Mouse (Mus musculus): ENCODE measurements around the gene B3galnt1. TPM values are rescaled to one million over a fixed set of nuclear protein-coding genes. Genes with fewer than 3 reads are reported as not detected.

The B3galnt1 gene
- 24.4 and 25.2 TPM in 2 replicates for polyA plus RNA-seq (2016; fragmentation: Nextera tagmentation; extraction: Ambion mirVana)

GRCm38 (mm10) chr3:69598261-69599165, at the start of gene B3galnt1:
TSS of gene B3galnt1 (minus strand) at chr3:69598960.
- peak; percentile 78 for DNase-seq (ENCODE audit: low spot score)
- no peaks in the 10 kb centered on the region for H3K9me3 ChIP-seq
- H3K36me3 ChIP-seq (replicated peaks) = no peaks in the 10 kb centered on the region
- peak within 1 kb of the TSS; percentile 89 for H3K27ac ChIP-seq (replicated peaks)
- H3K4me1 ChIP-seq = peaks cover 19% of the 10 kb centered on the region
- under 1% methylated on average over 98 of the region's 99 CpGs for WGBS
- peak within 1 kb of the TSS; percentile 80 for H3K4me3 ChIP-seq
- H3K27me3 ChIP-seq (replicated peaks; ENCODE audit: low read depth, poor library complexity, severe bottlenecking) = peaks cover 16% of the 10 kb centered on the region

DNA sequence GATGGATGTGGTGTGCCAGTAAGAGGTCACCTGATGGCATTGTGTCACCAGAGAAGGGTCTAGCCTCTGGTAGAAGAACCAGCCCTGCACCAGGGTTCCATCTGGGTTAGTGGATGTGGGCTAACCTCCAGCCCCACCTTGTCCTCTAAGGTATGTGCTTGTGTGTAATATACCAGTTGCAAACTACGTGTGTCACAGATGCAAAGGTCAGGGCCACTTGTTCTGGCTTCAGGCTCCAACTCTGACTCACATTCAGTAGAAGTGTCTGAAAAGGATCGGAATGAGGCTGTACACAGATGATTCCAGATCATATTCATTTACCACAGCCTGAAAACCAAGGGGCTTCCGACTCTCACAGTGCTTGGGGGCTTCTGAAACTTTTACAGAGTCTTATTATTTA, 35.8 kb upstream of the B3galnt1 start:
- no peaks in the 10 kb centered on the region for H3K36me3 ChIP-seq (replicated peaks)
- no peak for DNase-seq (ENCODE audit: low spot score)
- no peak overlapping the region for H3K4me3 ChIP-seq
- WGBS = 85% methylated on average over 3 of the region's 3 CpGs
- H3K27ac ChIP-seq (replicated peaks) = no peak overlapping the region
- H3K9me3 ChIP-seq = no peaks in the 10 kb centered on the region
- H3K27me3 ChIP-seq (replicated peaks; ENCODE audit: low read depth, poor library complexity, severe bottlenecking) = no peaks in the 10 kb centered on the region
- no peaks in the 10 kb centered on the region for H3K4me1 ChIP-seq

DNA sequence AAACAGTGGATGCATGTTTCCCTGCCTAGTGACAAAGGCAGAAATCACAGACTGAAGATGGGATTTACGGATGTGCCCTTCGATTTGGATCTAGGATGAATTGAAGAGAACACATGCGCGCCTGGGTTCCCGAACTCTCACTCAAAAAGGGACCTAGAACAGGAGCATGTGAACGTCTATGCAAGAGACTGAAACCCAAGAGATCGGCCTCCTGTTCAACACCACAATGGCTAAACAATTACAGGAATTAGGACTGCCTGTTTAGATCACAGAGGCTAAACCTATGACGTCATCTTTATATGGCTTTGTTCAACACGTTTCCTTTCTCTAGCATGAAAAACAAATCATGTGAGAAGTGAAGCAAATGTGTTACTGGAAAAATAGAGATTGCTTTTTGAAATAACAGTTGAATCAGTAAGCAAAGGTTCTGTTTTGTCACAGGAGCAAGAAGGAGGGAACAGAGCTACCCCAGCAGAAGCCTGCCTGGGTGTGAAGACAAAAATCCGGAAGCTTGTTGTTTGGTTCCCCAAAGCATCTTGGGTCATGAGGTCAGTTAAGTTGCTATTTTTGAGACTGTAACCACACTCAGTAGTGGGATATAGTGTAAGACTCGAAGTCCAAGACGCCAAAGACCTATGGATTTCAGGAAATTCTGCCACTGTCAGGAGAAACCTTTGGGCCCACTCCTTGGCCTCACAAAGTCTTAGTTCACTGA, 35.1 kb upstream of the B3galnt1 start:
- 84% methylated on average over 12 of the region's 12 CpGs for WGBS
- H3K27me3 ChIP-seq (replicated peaks; ENCODE audit: low read depth, poor library complexity, severe bottlenecking) = no peaks in the 10 kb centered on the region
- no peak overlapping the region for H3K4me3 ChIP-seq
- H3K27ac ChIP-seq (replicated peaks) = no peak overlapping the region
- DNase-seq (ENCODE audit: low spot score) = no peak
- no peaks in the 10 kb centered on the region for H3K9me3 ChIP-seq
- no peaks in the 10 kb centered on the region for H3K4me1 ChIP-seq
- H3K36me3 ChIP-seq (replicated peaks) = no peaks in the 10 kb centered on the region

DNA sequence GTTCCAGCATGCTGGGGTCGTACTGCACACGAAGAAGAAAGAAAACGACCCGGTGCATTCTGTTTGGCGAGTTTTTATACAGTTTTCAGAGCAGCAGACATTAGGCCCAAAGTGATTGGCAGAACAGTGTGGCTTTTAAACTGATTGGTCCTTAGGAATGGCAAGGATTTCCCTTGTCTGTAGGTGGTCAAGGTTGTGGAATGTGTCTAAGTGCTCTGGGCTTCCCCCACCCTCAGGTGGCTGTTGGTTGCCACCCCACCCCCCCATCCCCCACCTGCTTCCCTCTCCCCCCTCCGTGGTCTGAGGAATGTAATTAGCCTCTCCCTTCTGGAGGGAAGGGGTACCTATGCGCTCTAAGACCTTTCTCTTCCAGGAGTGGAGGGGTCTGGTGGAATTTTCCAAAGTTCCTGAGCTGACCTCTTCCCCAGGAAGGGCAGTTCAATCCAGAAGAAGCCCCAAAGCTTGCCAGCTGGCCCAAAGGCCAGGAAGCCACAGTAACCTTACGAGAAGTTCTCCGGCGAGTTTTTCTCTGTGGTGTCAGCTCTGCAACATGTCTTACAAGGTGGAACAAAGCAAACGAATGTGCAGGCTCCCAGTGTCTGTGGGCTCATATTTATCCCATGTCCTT, 28.3 kb upstream of the B3galnt1 start:
- Histone ChIP-seq H3K9me3 (no peaks in the 10 kb centered on the region), H3K4me1 (peaks cover 3% of the 10 kb centered on the region; the same call in 1 of the 2 replicates), H3K27me3 (replicated peaks; ENCODE audit: low read depth, poor library complexity, severe bottlenecking) (no peaks in the 10 kb centered on the region), H3K36me3 (replicated peaks) (no peaks in the 10 kb centered on the region), H3K27ac (replicated peaks) (no peak overlapping the region), H3K4me3 (no peak overlapping the region)
- 78% methylated on average over 11 of the region's 11 CpGs for WGBS
- DNase-seq (ENCODE audit: low spot score) = no peak

DNA sequence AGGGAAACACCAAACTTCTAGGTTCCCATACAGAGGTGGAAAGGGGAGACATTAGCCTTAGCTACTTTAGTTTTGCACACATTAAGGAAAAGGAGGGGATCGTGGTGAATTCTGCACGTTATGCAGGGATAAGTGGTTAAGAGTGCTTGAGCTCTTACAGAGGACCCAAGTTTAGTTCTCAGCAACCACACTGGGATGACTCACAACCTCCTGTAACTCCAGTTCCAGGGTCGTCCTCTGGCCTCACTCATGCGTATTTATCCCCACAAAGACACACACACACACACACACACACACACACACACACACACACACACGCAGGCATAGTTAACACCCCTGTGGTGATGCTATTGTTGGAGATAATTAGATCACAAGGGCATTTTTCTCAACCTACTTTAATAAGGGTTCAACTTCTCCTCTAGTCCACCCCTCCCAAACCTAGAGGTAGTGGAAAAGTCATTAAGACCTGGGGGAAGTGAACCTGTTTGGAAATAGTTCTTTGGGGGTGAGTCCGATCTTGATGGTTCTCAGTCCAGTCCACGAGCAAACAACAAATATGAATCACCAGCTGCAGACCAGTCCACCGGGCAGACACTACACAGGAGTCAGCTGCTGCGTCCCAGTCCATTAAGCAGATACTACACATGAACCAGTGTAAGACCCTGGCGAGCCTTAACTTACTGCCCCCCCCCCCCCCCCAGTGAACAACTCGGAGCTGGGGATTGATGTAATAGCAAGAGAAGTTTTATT, 27.6 kb upstream of the B3galnt1 start:
- Histone ChIP-seq H3K36me3 (replicated peaks) (no peaks in the 10 kb centered on the region), H3K27ac (replicated peaks) (no peak overlapping the region)
- WGBS = 86% methylated on average over 11 of the region's 11 CpGs

GRCm38 (mm10) chr3:69624182-69624581, 25.4 kb upstream of the B3galnt1 start:
- no peaks in the 10 kb centered on the region for H3K9me3 ChIP-seq
- no peaks in the 10 kb centered on the region for H3K27me3 ChIP-seq (replicated peaks; ENCODE audit: low read depth, poor library complexity, severe bottlenecking)
- H3K27ac ChIP-seq (replicated peaks) = no peak overlapping the region
- H3K4me1 ChIP-seq = peaks cover 3% of the 10 kb centered on the region; the same call in 1 of the 2 replicates
- no peak for DNase-seq (ENCODE audit: low spot score)
- no peaks in the 10 kb centered on the region for H3K36me3 ChIP-seq (replicated peaks)
- WGBS = 80% methylated on average over 2 of the region's 2 CpGs
- no peak overlapping the region for H3K4me3 ChIP-seq

More for the DNA sequence above, 27.6 kb upstream of the B3galnt1 start:
- no peak for DNase-seq (ENCODE audit: low spot score)
- Histone ChIP-seq H3K27me3 (replicated peaks; ENCODE audit: low read depth, poor library complexity, severe bottlenecking) (no peaks in the 10 kb centered on the region), H3K4me3 (no peak overlapping the region), H3K4me1 (peaks cover 3% of the 10 kb centered on the region; the same call in 1 of the 2 replicates), H3K9me3 (no peaks in the 10 kb centered on the region)

DNA sequence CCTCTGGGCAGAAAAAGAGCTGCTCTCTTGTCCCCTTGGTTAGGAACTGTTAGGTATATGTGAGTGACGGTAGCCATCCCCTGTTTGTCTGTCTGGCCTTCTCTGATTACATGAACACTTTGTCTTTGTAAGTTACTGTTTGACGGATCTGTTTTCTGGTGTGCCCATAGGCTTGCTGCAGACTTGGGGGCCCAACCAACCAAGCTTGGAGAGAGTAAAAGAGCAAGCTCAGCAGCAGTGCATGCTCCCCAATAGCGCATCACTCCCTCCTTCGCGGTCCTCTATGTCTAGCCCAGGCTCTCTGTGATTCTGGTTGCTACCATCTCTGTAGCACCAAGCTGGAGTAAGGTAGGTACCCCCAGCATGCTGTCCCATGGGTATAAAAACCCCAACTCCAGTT, 9.1 kb upstream of the B3galnt1 start:
- WGBS = 90% methylated on average over 5 of the region's 5 CpGs
- DNase-seq (ENCODE audit: low spot score) = no peak
- H3K27ac ChIP-seq (replicated peaks) = no peak overlapping the region
- no peaks in the 10 kb centered on the region for H3K36me3 ChIP-seq (replicated peaks)
- H3K27me3 ChIP-seq (replicated peaks; ENCODE audit: low read depth, poor library complexity, severe bottlenecking) = no peaks in the 10 kb centered on the region
- peaks cover 10% of the 10 kb centered on the region for H3K9me3 ChIP-seq
- H3K4me1 ChIP-seq = no peaks in the 10 kb centered on the region; the same call in 1 of the 2 replicates
- no peak overlapping the region for H3K4me3 ChIP-seq

DNA sequence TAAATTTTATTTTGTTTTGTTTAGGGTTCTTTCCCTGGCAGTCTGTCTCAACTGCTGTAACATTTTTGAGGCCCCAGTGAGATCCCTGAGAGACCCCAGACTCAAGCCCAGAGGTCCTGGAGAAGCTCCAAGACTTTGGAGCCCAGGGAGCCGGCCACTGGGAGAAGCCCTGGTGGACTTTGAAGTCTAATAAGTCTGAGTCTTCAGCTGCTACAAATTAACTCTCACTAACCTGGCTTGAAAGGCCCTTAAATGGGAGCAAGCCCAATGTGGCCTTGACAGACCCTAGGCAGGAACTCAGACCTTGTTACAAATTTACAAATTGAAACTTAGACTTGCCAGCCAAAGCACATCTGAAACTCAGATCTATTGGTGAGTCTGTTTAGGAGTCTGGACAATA, 8.7 kb upstream of the B3galnt1 start:
- Histone ChIP-seq H3K9me3 (peaks cover 6% of the 10 kb centered on the region; the same call in 1 of the 2 replicates), H3K36me3 (replicated peaks) (no peaks in the 10 kb centered on the region), H3K4me1 (no peaks in the 10 kb centered on the region; the same call in 1 of the 2 replicates), H3K27ac (replicated peaks) (no peak overlapping the region), H3K4me3 (no peak overlapping the region), H3K27me3 (replicated peaks; ENCODE audit: low read depth, poor library complexity, severe bottlenecking) (no peaks in the 10 kb centered on the region)
- no peak for DNase-seq (ENCODE audit: low spot score)
- 46% methylated on average over 1 of the region's 1 CpGs for WGBS

DNA sequence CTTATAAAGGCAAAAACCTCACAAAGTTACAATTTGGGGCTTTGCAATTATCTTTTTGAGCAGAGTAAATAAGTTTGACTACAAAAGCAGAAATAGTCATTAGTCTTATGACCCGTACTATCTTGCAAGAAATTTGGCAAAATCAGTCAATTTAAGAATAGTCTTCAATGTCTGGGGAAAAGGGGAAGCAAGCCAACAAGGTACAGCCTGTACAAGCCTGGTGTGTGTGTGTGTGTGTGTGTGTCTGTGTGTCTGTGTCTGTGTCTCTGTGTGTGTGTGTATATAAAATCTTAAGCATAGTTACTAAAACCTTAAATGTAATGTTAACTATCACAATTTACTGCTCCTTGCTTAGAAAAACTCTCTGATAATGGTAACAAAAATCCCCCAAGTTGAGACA, 8.2 kb upstream of the B3galnt1 start:
- no peaks in the 10 kb centered on the region for H3K36me3 ChIP-seq (replicated peaks)
- H3K4me3 ChIP-seq = no peak overlapping the region
- DNase-seq (ENCODE audit: low spot score) = no peak
- WGBS = 82% methylated on average over 1 of the region's 1 CpGs
- H3K4me1 ChIP-seq = no peaks in the 10 kb centered on the region; the same call in 1 of the 2 replicates
- no peak overlapping the region for H3K27ac ChIP-seq (replicated peaks)
- H3K27me3 ChIP-seq (replicated peaks; ENCODE audit: low read depth, poor library complexity, severe bottlenecking) = no peaks in the 10 kb centered on the region
- peaks cover under 1% of the 10 kb centered on the region; the same call in 1 of the 2 replicates for H3K9me3 ChIP-seq

- Histone ChIP-seq H3K4me1 (peaks cover 19% of the 10 kb centered on the region), H3K4me3 (peak overlapping the region; percentile 80), H3K27me3 (replicated peaks; ENCODE audit: low read depth, poor library complexity, severe bottlenecking) (peaks cover 16% of the 10 kb centered on the region), H3K27ac (replicated peaks) (peak overlapping the region; percentile 89), H3K9me3 (no peaks in the 10 kb centered on the region), H3K36me3 (replicated peaks) (no peaks in the 10 kb centered on the region)
- DNase-seq (ENCODE audit: low spot score) = no peak
- 14% methylated on average over 5 of the region's 5 CpGs for WGBS
Measured at GRCm38 (mm10) chr3:69599166-69599500, 373 bp upstream of the B3galnt1 start.

DNA sequence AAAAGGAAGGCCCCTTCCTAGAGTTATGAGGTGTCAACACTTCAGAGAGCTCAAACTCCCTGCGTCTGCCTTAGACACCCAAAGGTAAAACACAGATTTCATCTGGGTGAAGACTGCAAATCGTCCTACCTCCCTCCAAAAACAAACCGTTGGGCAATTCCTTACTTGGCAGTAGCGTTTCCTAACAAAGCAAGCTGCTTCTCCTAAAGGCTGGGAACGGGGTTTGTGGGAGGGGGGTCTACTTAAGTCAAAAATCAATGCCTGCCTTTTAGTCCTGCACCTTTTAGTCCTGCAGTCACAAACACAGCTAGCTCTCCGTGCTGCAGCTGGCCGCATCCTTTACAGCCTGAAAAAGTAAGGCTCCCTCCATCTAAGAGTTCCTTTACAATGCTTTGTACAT, 944 bp downstream of the B3galnt1 start:
- peak; percentile 34 for DNase-seq (ENCODE audit: low spot score)
- Histone ChIP-seq H3K27me3 (replicated peaks; ENCODE audit: low read depth, poor library complexity, severe bottlenecking) (peaks cover 16% of the 10 kb centered on the region), H3K9me3 (no peaks in the 10 kb centered on the region), H3K4me1 (peaks cover 19% of the 10 kb centered on the region), H3K27ac (replicated peaks) (peak overlapping the region; percentile 89), H3K4me3 (peak overlapping the region; percentile 80), H3K36me3 (replicated peaks) (no peaks in the 10 kb centered on the region)
- WGBS = 10% methylated on average over 7 of the region's 7 CpGs

DNA sequence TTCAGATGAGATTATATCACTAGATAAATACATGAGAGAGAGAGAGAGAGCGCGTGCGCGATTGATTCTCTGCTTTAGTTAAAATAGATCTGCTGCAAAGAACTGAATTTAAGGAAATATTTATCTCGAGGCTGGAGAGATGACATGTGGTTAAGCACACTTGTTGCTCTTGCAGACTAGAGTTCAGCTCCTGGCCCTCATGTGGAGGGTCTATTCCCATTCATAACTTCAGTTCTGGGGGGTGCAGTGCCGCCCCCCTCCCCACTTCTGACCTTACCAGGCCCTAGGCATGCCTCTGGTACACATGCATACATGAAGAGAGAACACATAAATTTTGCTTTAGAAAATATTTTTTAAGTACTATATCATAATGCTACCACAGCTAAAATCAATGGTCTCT, 1.5 kb downstream of the B3galnt1 start:
- Histone ChIP-seq H3K36me3 (replicated peaks) (no peaks in the 10 kb centered on the region), H3K4me3 (peak overlapping the region; percentile 80; the same call in 1 of the 2 replicates), H3K27ac (replicated peaks) (no peak overlapping the region), H3K4me1 (peaks cover 19% of the 10 kb centered on the region), H3K9me3 (no peaks in the 10 kb centered on the region), H3K27me3 (replicated peaks; ENCODE audit: low read depth, poor library complexity, severe bottlenecking) (peaks cover 16% of the 10 kb centered on the region)
- DNase-seq (ENCODE audit: low spot score) = no peak
- 95% methylated on average over 6 of the region's 6 CpGs for WGBS

Data from embryonic facial prominence, embryonic 10.5 days (tissue).